Mouse (Mus musculus): ENCODE measurements around the gene Klk10.
A peak's percentile ranks its signal among the peaks of the same experiment; 100 is the strongest.

Klk10 gene

GRCm38 (mm10) chr7:43796355-43796754, 15.5 kb downstream of the Klk10 start:
- no peak for DNase-seq (ENCODE audit: low spot score in 2 of 2)

GRCm38 (mm10) chr7:43797333-43797769, 16.5 kb downstream of the Klk10 start, which contains the start of gene Klk8:
Gene Klk8 (plus strand): TSS chr7:43797577.
- DNase-seq (ENCODE audit: low spot score in 2 of 2), result peak; percentile 13 to 21

GRCm38 (mm10) chr7:43797844-43798462, 17.1 kb downstream of the Klk10 start:
- peak; percentile 26 to 28 for DNase-seq (ENCODE audit: low spot score in 2 of 2)

- DNase-seq (ENCODE audit: low spot score in 2 of 2), result no peak
Observed at GRCm38 (mm10) chr7:43799876-43800275, 19.0 kb downstream of the Klk10 start.

- no peak for DNase-seq (ENCODE audit: low spot score in 2 of 2)
Observed at GRCm38 (mm10) chr7:43810994-43811393, 30.2 kb downstream of the Klk10 start, which contains the start of gene Klk7. Gene Klk7 (plus strand): TSS chr7:43811294.

- no peak for DNase-seq (ENCODE audit: low spot score in 2 of 2)
Observed at GRCm38 (mm10) chr7:43815211-43815610, 34.4 kb downstream of the Klk10 start.

GRCm38 (mm10) chr7:43816746-43817145, 35.9 kb downstream of the Klk10 start:
- DNase-seq (ENCODE audit: low spot score in 2 of 2), result no peak

GRCm38 (mm10) chr7:43821581-43821980, 40.7 kb downstream of the Klk10 start:
- no peak for DNase-seq (ENCODE audit: low spot score in 2 of 2)

- no peak for DNase-seq (ENCODE audit: low spot score in 2 of 2)
Observed at GRCm38 (mm10) chr7:43824199-43824598, 43.4 kb downstream of the Klk10 start, which contains the start of gene Klk6. Gene Klk6 (plus strand): TSS chr7:43824499.

GRCm38 (mm10) chr7:43826056-43826455, 45.2 kb downstream of the Klk10 start:
- no peak for DNase-seq (ENCODE audit: low spot score in 2 of 2)

- DNase-seq (ENCODE audit: low spot score in 2 of 2), result no peak
Observed at GRCm38 (mm10) chr7:43827706-43828105, 46.9 kb downstream of the Klk10 start.

- no peak for DNase-seq (ENCODE audit: low spot score in 2 of 2)
Observed at GRCm38 (mm10) chr7:43829006-43829405, 48.2 kb downstream of the Klk10 start.

Data from spleen, postnatal 36 days (tissue).